Mouse (Mus musculus) frontal cortex, adult 2 months (tissue): ENCODE results near the gene Casp7. TPM values are rescaled to one million over a fixed set of nuclear protein-coding genes. Genes with fewer than 3 reads are reported as not detected.

Experiments
- DNase-seq, 2 experiments: peaks; one replicate each; pipeline ENCODE4 v3.0.0; 2022; ENCODE audit warnings: low spot score in 1 of 2; ENCODE audit errors: extremely low spot score in 1 of 2
- polyA plus RNA-seq: library from polyadenylated mRNA; depleted of rRNA; stranded (reverse); fragments of >200 nt; gene quantifications from 2 replicates; pipeline ENCODE4 v1.2.3, GENCODE M21; 2012; rRNA removed

Gene Casp7
- polyA plus RNA-seq, 1 experiment, result 5.1 TPM

- no peak for DNase-seq
Observed at GRCm38 (mm10) chr19:56460241-56460640, 63.3 kb downstream of the Casp7 start.

DNA sequence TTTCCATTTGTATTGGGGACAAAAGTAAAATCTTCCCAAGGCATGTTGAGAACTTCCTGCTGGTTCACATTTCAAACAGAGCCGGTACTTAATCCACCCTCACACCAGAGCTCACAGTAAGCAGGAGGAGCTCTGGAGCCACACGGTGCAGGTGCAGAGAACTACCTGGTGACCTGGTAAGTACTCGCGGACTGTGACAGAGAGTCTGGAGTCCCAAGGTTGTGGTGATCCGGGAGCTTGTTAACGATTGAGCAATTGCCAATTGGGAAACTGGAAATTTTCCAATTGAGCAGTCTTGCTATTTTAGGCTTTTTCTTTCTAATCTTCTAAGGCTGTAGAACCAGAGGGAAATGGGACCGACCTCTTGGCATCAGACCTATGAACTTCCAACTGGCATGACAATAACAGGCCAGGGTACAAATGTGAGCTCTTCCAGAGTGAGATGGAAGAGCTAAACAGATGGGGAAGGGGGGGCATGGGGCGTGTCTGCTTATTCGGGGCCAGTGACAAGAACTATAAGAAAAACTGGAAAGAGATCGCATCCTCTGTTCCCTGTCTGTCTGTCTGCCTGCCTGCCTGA is 64.7 kb downstream of the Casp7 start, which contains the start of gene Plekhs1:
Gene Plekhs1 (plus strand): TSS at position 119 of the 580 bp plus-strand sequence.
- DNase-seq, result no peak

DNA sequence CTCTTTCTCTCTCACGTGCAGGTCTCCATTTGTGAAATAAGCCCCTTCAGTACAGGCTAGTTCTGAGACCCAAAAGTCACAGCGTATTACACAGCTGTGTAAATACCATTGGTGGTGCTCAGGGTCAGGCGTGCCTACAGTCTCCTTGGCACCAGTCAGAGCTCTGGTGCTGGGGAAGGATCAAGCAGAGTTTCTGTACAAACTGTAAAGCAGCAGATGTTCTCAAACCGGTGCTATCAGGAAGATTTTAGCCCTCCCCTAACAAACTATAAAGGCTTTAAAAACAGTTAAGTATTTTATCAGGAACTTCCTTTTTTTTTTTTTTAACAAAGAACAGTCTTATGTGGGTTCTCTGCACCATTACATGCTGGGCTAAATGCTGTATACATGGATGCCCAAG is 65.9 kb downstream of the Casp7 start:
- DNase-seq, result no peak

DNA sequence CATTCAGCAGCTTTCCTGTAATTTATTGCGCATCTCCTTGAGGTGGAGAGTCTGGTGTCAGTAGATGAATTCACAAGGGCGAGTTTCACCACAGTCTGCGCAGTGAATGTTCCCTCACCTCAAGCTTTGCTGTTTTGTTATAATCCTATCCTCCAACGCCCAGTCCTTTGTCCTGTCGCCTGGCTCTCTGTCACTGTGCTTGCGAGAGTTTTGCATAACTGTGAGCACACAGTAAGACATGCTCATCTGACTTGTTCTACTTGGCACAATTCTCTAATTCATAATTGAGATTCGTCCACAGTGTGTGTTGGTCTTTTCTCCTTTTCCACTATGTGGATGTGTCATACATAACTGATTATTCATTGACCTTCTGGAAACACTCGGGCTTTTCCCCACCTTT is 69.6 kb downstream of the Casp7 start:
- no peak for DNase-seq

GRCm38 (mm10) chr19:56470286-56471020 is 73.5 kb downstream of the Casp7 start:
- no peak for DNase-seq

DNA sequence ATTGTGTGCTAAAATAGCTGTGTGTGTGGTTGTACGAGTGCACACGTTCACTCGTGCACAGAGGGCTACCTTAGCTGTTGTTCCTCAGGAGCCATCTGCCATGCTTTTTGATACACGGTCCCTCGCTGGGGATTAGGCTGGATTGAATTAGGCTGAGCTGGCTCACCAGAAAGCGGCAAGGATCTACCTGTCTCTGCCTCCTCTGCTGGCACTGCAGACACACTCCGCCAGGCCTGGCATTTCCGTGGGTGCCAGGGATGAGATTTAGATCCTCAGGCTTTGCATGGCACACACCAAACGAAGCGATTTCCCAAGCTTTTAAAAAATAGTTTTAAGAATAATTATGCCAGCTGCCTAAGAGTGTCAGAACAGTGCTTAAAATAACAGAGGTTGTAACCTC is 75.0 kb downstream of the Casp7 start:
- peak in 1 of 2 experiments; percentile 41 for DNase-seq

DNA sequence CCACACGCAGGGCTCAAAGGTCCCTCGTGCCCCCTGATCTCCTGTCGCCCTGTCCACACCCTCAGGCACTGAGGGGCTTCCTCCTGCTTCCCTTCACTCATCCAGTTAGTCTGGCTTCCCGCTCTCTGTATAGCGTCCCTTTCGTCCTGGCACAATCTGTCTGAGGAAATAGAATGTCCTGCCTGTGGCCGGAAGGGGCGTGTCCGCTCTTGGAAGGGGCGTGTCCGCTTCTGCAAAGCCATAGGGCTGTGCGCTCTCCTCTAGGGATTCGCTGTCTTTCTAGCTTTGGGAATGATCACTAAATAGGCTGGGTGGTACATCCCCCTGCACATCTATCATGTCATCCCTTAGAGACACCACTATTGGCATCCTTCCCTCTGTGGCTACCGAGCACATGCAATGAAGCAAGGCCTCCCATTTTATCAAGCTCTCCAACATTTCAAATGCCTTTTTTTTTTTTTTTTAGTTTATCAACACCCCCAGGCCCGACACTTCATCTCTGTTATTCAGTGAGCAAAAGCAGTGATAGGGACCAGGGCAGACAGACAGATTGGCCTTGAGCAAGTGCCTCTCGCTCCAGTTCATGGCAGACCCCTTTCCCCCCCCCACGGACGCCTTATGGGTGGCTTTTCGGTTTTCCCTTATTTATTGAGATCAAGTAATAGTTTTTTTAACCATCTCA is 78.1 kb downstream of the Casp7 start:
- no peak for DNase-seq

GRCm38 (mm10) chr19:56476546-56476945 is 79.6 kb downstream of the Casp7 start:
- DNase-seq, result no peak

- no peak for DNase-seq
Observed at GRCm38 (mm10) chr19:56477253-56477652, 80.3 kb downstream of the Casp7 start.

- DNase-seq, result no peak
Observed at GRCm38 (mm10) chr19:56477832-56478231, 80.9 kb downstream of the Casp7 start.

DNA sequence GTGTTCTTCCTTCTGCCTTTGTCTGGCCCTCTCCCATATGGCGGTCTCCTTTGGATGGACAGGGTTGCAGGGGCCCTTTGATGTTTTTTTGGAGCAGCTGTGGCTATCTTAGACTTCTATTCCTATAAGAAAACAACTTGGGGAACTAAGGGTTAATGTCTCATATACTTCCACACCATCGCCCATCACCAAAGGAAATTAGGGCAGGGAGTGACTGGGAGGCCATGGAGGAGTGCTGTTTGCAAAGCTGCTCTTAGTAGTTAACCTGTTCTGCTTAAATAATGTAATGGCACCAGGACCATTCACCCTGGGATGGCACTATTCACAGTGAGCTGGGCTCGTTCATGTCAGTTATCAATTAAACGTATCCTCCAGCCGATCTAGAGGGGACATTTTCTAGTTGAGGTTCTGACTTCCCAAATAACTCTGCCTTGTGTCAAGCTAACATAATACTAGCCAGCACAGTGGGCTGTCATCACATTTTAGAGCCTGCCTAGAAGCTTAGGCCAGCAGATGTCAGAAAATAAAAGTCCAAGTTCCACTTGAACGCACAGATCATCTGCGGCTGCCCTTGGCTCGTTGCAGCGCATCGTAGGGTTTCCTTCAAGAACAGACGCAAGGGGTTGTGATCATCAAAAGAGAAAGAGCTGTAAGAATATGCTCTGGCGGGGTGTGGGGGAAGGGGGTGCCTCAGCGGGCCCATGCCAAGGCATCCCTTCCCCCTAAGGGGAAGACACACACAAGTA is 87.9 kb downstream of the Casp7 start:
- DNase-seq, result no peak

- DNase-seq, result no peak
Observed at GRCm38 (mm10) chr19:56485376-56486271, 88.7 kb downstream of the Casp7 start.

DNA sequence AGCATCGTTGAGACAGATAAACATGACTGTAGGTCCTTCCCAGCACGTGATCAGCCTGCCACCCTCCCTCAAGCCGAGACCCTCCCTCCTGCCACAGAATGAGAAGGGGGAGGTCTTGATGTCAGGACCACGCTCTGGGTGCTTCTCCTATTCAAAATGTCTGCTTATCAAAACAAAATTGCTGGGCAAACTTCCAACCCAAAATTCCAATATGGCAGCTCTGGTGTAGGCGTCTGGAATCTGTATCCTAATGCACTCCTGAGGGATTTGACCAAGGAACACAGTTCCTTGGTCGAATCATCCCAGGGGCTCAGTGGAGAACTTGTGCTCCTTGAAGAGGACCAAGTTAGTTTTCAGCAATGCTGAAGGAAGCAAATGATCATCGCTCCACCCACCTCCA is 90.0 kb downstream of the Casp7 start:
- no peak for DNase-seq

DNA sequence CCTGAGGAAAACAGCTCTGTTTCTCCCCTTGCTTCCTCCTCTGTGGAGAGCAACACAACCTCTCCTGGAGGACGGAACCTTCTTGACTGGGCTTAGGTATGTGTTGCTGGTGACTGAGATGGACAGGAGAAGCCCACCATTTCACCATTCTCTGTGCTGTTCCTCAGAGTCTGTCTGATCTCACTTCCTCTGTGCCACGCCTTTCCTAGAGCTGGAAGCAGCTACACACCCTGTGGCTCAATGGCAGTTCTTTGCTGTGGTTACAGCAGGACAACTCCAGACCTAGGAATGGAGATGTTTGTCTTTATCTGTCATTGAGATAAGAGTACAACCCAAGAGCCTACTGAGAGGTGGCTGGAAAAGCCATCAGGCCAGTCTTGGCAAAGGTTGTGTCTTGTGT is 90.4 kb downstream of the Casp7 start:
- DNase-seq, result no peak

GRCm38 (mm10) chr19:56489601-56490000 is 92.7 kb downstream of the Casp7 start:
- no peak for DNase-seq

Other genes with a start within 250 kb of the Casp7 start
- not detected in 2 replicates for gene Habp2, start 110.0 kb upstream of the Casp7 start, polyA plus RNA-seq
- gene Nrap, start 7.1 kb upstream of the Casp7 start, polyA plus RNA-seq, result 0.46 and 0.58 TPM in 2 replicates
- 0.44 and 0.67 TPM in 2 replicates for gene Plekhs1, start 64.5 kb downstream of the Casp7 start, polyA plus RNA-seq
- 7.8 and 9.4 TPM in 2 replicates for gene Dclre1a, start 151.1 kb downstream of the Casp7 start, polyA plus RNA-seq
- 9.2 and 10.3 TPM in 2 replicates for gene Nhlrc2, start 151.1 kb downstream of the Casp7 start, polyA plus RNA-seq